Mouse (Mus musculus) bone marrow macrophage, adult 2 months (primary cell): Measurements from ENCODE around the gene Clptm1.

Experiments used
- CTCF ChIP-seq: IDR thresholded peaks from 2 replicates; pipeline ENCODE4 v1.5.1; 2012; ENCODE audit warnings: low read depth, mild to moderate bottlenecking, low read length, moderate library complexity
- POLR2A ChIP-seq: IDR thresholded peaks from 2 replicates; pipeline ENCODE4 v1.6.1; 2012; ENCODE audit warnings: mild to moderate bottlenecking, low read depth, low read length, borderline replicate concordance

GRCm38 (mm10) chr7:19663940-19664339, 893 bp downstream of the Clptm1 start:
- TF ChIP-seq POLR2A (no peak), CTCF (no peak)
